Mouse (Mus musculus) kidney, postnatal 36 days (tissue): ENCODE data around the gene Nek7.

Source experiments
- DNase-seq, 2 experiments: peaks; one replicate each; pipeline ENCODE4 v3.0.0; 2021 to 2022; ENCODE audit warnings: mixed read lengths in 2 of 2

Nek7 gene

GRCm38 (mm10) chr1:138607862-138608261 lies 12.1 kb downstream of the Nek7 start:
- no peak for DNase-seq

GRCm38 (mm10) chr1:138606771-138607170 lies 13.2 kb downstream of the Nek7 start:
- DNase-seq: peak in 1 of 2 experiments; percentile 37

GRCm38 (mm10) chr1:138604736-138605135 lies 15.2 kb downstream of the Nek7 start:
- peak; percentile 40 to 54 for DNase-seq

DNA sequence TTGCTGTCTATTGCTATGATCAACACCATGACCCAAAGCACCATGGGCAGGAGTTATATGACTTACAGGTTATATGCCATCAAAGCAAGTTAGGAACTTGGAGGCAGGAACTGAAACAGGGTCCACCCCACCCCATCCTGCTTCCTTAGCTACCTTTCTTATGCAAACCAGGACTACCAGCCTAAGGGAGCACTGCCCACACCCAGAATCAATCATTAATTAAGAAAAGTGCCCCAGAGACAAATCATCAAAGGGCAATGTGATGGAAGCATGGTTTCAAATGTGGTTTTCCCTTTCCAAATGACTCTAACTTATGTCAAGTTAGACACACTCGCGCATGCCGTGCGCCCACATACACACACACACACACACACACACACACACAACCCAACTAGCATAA lies 16.0 kb downstream of the Nek7 start:
- DNase-seq: peak in 1 of 2 experiments; percentile 55

GRCm38 (mm10) chr1:138598087-138598486 lies 21.9 kb downstream of the Nek7 start:
- no peak for DNase-seq

DNA sequence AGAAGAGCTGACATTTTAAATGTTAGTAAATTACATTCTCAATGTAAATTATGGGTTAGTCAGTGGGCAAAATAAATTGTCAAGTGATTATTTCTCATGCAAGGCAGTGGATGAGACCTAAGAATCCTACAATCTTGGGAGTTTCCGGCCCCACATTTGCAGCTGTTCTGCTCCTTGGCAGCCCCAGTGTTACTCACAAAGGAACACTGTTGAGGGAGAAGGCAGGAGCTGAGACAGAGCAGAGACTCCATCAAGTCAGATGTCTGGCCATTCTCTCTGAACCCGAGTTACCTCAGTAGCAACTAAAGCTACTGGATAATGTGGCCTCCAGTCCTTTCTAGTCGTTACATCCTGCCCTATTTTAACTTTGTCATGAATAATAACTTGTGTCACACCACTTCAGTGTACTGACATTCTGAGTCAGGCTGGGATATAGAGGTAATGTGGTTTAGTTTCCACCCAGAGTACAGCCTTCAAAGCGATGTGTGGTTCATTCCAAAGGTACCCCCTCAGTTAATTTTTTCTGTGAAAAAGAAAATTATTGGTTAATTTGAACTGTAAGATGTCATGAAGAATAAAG lies 23.7 kb downstream of the Nek7 start:
- DNase-seq: no peak

- no peak for DNase-seq
Measured at GRCm38 (mm10) chr1:138594910-138595309, 25.0 kb downstream of the Nek7 start.

DNA sequence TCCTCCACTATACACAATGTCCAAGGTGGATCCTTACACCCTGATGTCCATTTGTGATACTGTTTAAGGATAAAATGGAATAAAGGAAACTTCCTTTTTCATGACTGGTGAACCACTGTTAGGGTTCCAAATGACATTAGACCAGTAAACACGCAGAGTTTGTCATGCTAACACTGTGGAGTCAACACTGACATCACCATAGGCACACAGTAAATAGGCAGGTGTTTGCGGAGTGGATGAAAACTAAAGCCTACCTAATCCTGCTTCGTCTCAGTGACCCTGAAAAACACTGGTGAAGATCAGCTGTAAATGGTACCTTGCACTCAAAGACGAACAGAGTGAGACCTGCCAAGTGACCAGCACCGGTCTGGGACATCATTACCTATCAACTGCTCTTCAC lies 26.0 kb downstream of the Nek7 start:
- no peak for DNase-seq

DNA sequence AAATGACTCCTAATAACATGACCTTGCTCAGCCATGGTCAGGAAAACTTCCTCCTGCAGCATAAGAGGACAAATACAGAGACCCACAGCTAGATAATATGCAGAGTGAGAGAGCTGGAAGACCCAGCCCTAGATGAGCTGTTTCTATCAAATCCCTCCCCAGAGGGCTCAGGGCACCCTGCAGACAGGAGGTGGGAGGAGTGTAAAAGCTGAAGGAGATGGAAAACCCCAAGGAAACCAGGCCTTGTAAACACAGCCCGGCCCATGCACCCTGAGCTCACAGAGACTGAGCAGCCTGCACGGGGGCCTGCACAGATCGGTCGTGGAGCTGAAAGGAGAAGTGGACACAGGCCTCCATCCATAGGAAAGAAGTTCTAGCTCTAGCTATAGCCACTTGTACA lies 27.5 kb downstream of the Nek7 start:
- DNase-seq: no peak

DNA sequence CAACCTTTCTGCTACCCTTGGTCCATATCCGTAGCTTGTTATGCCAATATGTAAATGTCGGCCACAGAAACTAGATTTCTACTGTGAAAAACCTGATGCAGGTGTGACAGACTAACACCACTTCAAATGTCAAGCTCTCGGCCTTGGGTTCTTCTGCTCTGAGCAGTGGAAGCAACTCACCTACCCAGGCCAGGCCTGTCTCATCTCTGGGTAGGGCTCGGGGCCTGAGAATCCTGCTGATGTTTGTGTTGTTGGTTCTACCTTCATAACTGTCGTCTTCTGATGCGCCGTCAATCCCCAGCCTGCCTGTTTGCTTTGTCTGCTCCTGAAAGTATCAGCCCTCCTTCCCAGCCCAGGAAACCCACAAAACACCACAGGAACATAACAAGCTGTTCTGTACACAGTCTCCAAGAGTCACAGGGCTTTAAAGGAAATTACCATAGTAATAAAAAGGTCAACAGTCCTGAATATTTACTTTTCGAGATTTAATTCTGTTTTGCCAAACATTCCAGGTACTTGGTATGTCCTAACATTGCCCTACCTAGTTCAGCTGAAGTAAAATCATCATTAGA lies 29.4 kb downstream of the Nek7 start:
- DNase-seq: no peak

GRCm38 (mm10) chr1:138589126-138589525 lies 30.8 kb downstream of the Nek7 start:
- peak; percentile 35 to 44 for DNase-seq

DNA sequence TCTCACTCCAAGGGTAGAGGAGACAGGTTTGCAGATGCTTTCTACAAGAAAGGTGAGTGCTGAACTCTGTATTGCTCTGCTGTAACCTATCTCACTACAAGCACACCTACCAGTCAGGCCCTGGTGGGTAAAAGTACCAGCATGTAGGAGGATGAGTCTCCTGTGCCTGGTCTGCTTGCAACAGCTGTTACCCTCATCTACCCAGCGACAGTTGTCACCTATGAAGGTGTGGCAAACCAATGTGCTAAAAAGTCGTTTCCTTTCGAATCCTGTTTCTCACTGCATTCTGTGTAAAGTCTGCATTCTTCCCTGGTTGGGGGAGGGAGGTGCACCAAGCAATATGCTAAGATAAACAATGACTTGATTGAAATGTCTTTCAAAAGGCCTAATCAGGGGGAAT lies 32.1 kb downstream of the Nek7 start:
- DNase-seq: no peak

- DNase-seq: peak; percentile 46 to 48
Measured at GRCm38 (mm10) chr1:138586891-138587290, 33.0 kb downstream of the Nek7 start.

- no peak for DNase-seq
Measured at GRCm38 (mm10) chr1:138584423-138585013, 35.4 kb downstream of the Nek7 start.

GRCm38 (mm10) chr1:138582225-138582624 lies 37.7 kb downstream of the Nek7 start:
- DNase-seq: no peak

DNA sequence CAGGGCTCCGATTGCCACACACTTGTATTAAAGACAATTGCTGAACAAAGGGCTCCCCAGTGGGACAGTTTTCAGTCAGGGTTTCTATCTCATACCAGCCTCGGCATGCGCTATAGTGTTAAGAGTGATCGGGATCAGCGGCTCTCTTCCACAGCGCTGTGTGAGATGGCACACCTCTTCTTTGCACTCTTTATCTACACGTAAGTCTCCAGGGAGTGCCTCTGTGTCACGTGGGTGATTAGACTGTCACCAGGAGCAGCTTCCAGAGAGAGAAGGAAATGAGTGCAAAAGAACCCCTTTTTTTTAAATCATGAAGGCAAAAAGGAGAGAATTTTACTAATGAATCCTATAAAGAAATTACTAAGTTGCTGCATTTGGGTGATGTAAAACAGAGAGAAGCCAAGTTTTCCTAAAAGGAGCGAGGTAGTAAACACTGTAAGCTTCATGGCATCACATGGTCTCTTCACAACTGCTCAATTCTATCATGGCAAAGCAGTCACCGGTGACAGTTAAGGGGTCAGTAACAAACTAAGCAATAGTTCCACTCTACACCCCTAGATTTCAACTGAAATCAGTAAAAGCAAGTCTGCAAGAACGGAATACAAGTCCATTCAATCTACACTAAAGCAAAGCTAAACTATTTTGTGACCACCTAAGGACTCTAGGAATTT lies 40.0 kb downstream of the Nek7 start:
- no peak for DNase-seq

GRCm38 (mm10) chr1:138579207-138579606 lies 40.7 kb downstream of the Nek7 start:
- DNase-seq: no peak

- DNase-seq: peak; percentile 39 to 45
Measured at GRCm38 (mm10) chr1:138576803-138577202, 43.1 kb downstream of the Nek7 start.

DNA sequence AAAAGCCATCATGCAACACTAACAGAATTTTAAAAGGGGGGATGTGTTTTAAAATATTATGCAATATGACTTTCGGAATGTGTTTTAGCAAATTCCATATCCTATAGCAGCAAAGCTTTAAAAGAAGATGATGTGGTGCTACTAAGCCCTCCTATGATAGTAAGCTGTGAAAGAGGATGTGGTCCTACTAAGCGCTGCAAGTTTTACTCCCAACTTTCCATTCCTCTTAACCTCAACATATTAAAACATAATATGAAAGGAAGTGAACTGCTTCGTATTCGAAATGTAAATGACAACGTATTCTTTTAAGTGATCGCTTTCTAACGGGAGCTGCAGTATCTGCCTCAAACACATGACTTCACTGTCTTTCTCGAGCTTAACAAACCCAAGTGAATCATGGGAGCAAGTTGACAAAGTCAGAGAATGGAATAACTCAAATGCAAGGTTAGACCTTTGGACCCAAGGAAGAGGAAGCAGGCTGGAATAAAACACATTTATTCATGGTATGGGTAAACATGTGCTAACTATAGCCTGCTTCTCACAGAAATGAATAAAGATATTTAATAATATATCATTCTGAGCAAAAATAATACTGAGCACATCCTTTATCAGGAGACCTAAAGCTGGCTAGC lies 43.8 kb downstream of the Nek7 start:
- no peak for DNase-seq

DNA sequence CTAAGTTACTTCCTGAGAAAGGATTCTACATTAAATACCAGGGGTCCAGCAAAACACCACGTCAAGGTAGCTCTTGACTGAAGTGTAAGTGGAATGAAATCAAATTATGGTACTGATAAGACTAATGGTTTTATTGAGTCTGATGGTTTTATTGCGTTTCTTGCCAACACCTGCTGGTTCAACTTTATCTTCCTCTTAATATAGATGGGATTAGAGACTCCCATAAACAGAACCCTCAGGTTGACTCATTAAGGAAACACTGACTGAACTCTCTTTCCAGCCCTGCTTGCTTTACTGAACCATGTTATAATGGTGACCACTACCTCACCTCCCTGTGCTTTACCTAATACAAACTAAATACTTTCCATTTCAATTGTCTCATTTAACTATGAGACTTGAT lies 44.3 kb downstream of the Nek7 start:
- no peak for DNase-seq

GRCm38 (mm10) chr1:138571565-138572361 lies 48.2 kb downstream of the Nek7 start:
- peak in 1 of 2 experiments; percentile 65 for DNase-seq

DNA sequence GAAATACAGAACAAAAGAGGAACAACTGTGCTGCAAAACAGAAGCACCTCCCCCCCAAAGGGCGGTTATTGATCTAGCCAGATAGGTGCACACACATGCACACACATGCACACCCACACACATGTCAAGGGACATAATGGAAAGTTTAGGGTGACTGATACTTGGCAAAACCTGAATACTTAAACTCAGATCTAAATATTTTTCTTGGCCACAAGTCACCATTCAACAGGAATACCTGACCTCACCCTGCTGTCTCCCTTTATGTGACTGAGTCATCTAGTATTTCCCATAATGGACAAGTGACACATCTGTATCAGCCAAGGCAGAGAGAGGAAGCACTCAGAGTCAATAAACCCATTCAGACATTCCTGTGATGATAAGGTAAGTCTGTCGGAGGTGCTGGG lies 48.9 kb downstream of the Nek7 start:
- DNase-seq: no peak
